Mouse (Mus musculus) MEL (cell line): ENCODE data around the gene Coq6.

Source experiments
- CHD2 ChIP-seq: IDR thresholded peaks from 2 replicates; pipeline ENCODE4 v1.6.1; 2011; ENCODE audit warnings: low read length, improper control_type of control experiment
- CTCF ChIP-seq, 3 experiments: IDR thresholded peaks in 2 of 3; conservative IDR thresholded peaks in 1 of 3; 2 replicates each; pipeline ENCODE4 v1.5.1; 2011 to 2012; ENCODE audit warnings: low read length in 3 of 3, low read depth in 2 of 3, mild to moderate bottlenecking in 2 of 3, improper control_type of control experiment in 1 of 3, inconsistent platforms in 1 of 3, mixed read lengths in 1 of 3, moderate library complexity in 1 of 3; ENCODE audit not compliant: control insufficient read depth in 1 of 3, insufficient read depth in 1 of 3, poor library complexity in 1 of 3, severe bottlenecking in 1 of 3
- E2F4 ChIP-seq: IDR thresholded peaks from 2 replicates; pipeline ENCODE4 v1.6.1; 2011; ENCODE audit warnings: low read depth, low read length, improper control_type of control experiment, borderline replicate concordance
- EP300 ChIP-seq, 2 experiments: IDR thresholded peaks; 2 replicates each; pipeline ENCODE4 v1.6.1; 2011; ENCODE audit warnings: improper control_type of control experiment in 2 of 2, low read length in 2 of 2, low read depth in 1 of 2, mild to moderate bottlenecking in 1 of 2
- NELFE ChIP-seq: IDR thresholded peaks from 2 replicates; pipeline ENCODE4 v1.6.1; 2011; ENCODE audit warnings: low read depth, low read length, improper control_type of control experiment
- RAD21 ChIP-seq: IDR thresholded peaks from 2 replicates; pipeline ENCODE4 v1.6.1; 2011; ENCODE audit warnings: mild to moderate bottlenecking, low read depth, low read length, improper control_type of control experiment
- SMC3 ChIP-seq: IDR thresholded peaks from 2 replicates; pipeline ENCODE4 v1.6.1; 2011; ENCODE audit warnings: low read depth, low read length, improper control_type of control experiment

DNA sequence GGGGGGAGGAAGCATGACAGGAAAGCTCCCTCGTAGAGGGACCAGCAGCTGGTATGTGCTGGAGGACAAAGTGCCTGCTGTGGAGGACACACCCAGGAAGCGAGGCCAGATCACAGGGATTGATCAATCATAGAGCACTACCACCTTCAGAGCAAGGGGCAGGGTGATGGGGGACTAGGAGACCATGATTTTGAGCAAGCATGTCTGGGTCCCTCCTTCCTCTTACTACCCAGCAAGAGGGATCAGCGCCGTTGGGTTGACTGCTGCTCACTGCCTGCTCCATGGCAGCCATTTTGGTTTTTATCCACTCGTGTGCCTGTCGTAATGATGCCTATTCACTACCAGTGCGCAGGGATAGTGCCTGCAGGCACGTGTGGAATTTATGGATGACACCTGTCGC is 2.8 kb downstream of the Coq6 start:
- TF ChIP-seq SMC3 (no peak), NELFE (no peak), CTCF (IDR thresholded peaks at IDR 0.05 in 2 of 3, conservative IDR thresholded peaks at IDR 0.05 in 1 of 3; ENCODE audit: control insufficient read depth in 1 of 3, insufficient read depth in 1 of 3, low read depth in 2 of 3, low read length in 3 of 3, poor library complexity in 1 of 3, severe bottlenecking in 1 of 3) (no peak), EP300 (IDR thresholded peaks at IDR 0.05; ENCODE audit: low read depth in 1 of 2, low read length in 2 of 2) (no peak), E2F4 (no peak), CHD2 (no peak), RAD21 (no peak)
